ENCODE assay signal across 23 mouse cellular contexts in the genomic region with DNA sequence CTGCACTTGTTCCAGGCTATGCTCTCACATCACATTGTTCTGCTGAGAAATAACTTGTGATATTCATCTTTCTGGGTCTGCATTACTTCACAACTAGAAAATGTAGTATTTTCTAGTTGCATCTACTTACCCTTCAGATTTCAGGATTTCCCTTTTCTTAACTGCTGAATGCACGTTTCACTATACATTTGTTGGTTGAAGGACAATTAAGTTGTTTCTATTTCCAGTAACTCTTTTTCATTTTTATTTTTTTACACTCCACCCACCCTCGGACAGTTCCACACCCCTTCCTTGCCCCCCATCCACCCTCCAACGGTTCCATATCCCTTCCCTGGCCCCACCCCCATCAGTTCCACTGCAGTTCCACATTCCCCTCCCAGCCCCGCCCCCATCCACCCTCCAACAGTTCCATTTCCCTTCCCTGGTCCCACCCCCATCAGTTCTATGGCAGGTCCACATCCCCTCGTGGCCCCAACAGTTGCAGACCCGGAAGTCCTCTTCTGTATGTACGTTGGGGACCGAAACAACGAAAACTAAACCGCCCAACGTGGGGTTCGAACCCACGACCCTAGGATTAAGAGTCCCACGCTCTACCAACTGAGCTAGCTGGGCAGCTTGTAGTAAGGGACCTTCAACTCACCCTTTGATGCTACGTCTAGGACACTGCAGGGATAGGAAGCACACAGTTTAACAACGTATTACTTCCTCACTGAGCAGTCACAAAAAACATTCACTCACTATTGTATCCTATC. TPM values are rescaled to one million over a fixed set of nuclear protein-coding genes. Genes with fewer than 3 reads are reported as not detected.
"Had no signal": no experiment of that assay in that cellular context is flagged by ENCODE, and none has a peak within 500 bp of the region (broad histone marks: within the 10 kb centered on the region; RNA-seq: fewer than 3 reads in every experiment).

No protein-coding gene starts in this region.

- DNase-seq: kidney, adult 2 months; kidney, postnatal 25 days; layer of hippocampus, adult 9-11 months; liver, embryonic 13.5 days; lung, adult 2 months; lung, postnatal 14 days; lung, postnatal 4 days; right cerebral cortex, adult 18-20 months; right cerebral cortex, postnatal 14 days; right cerebral cortex, postnatal 4 days; thymus, adult 2 months; thymus, postnatal 14 days had no signal

- ATAC-seq: midbrain, embryonic 15.5 days had no signal

- H3K4me3 ChIP-seq: layer of hippocampus, adult 2 months; liver, embryonic 13.5 days; midbrain, embryonic 12.5 days; midbrain, embryonic 15.5 days; neural tube, embryonic 12.5 days; neural tube, embryonic 15.5 days had no signal

- H3K27me3 ChIP-seq: liver, embryonic 13.5 days; midbrain, embryonic 15.5 days; neural tube, embryonic 12.5 days; neural tube, embryonic 15.5 days had no signal

- H3K9me3 ChIP-seq: liver, embryonic 13.5 days; midbrain, embryonic 12.5 days; midbrain, embryonic 15.5 days; neural tube, embryonic 12.5 days; neural tube, embryonic 15.5 days had no signal

- H3K4me2 ChIP-seq: liver, embryonic 13.5 days; midbrain, embryonic 12.5 days; midbrain, embryonic 15.5 days; neural tube, embryonic 12.5 days; neural tube, embryonic 15.5 days had no signal

- H3K27ac ChIP-seq: kidney, postnatal 0 days; layer of hippocampus, adult 2 months; liver, embryonic 13.5 days; midbrain, embryonic 12.5 days; midbrain, embryonic 15.5 days; neural tube, embryonic 12.5 days; neural tube, embryonic 15.5 days; stomach, postnatal 0 days had no signal

- H3K4me1 ChIP-seq: liver, embryonic 13.5 days; midbrain, embryonic 12.5 days; midbrain, embryonic 15.5 days; neural tube, embryonic 12.5 days; neural tube, embryonic 15.5 days had no signal

- H3K9ac ChIP-seq: liver, embryonic 13.5 days; midbrain, embryonic 12.5 days; midbrain, embryonic 15.5 days; neural tube, embryonic 12.5 days; neural tube, embryonic 15.5 days had no signal

- H3K36me3 ChIP-seq: liver, embryonic 13.5 days; midbrain, embryonic 12.5 days; midbrain, embryonic 15.5 days; neural tube, embryonic 12.5 days; neural tube, embryonic 15.5 days had no signal

RNA-seq across cellular contexts. Expression of a gene that starts 8.3 kb away (rescaled TPM):
- total RNA-seq: megakaryocyte-erythroid progenitor cell, adult 5-6 weeks had no signal
- polyA plus RNA-seq: liver, adult 2 months had no signal

RNA-seq across cellular contexts. Expression of a gene that starts 19.2 kb away (rescaled TPM):
- total RNA-seq: liver, adult 2 months; megakaryocyte progenitor cell, adult 5-6 weeks; megakaryocyte-erythroid progenitor cell, adult 5-6 weeks had no signal
- polyA plus RNA-seq: kidney, adult 2 months; large intestine, adult 2 months; liver, adult 2 months; lung, adult 2 months; thymus, adult 2 months had no signal

RNA-seq across cellular contexts. Expression of a gene that starts 19.9 kb away (rescaled TPM):
- total RNA-seq: liver, adult 2 months had no signal
- polyA plus RNA-seq: liver, adult 2 months had no signal
